Mouse (Mus musculus) cerebellum, adult 11-12 months (tissue): ENCODE results near the gene Car2.
A peak's percentile ranks its signal among the peaks of the same experiment; 100 is the strongest.

Experiments used
- DNase-seq: peaks from one replicate; pipeline ENCODE4 v3.0.0; 2022

Gene Car2

GRCm38 (mm10) chr3:14950031-14950430 is 64.0 kb downstream of the Car2 start:
- DNase-seq: peak; percentile 84
